Mouse (Mus musculus) embryonic fibroblast, embryonic 13.5 days (primary cell): ENCODE data around the gene Ick.

Experiments
- CTCF ChIP-seq: IDR thresholded peaks from 2 replicates; pipeline ENCODE4 v1.5.1; 2011; ENCODE audit warnings: mild to moderate bottlenecking, control low read depth, low read length, moderate library complexity, borderline replicate concordance; ENCODE audit not compliant: insufficient read depth
- POLR2A ChIP-seq: IDR thresholded peaks from 2 replicates; pipeline ENCODE4 v1.6.1; 2011; ENCODE audit warnings: low read depth, mild to moderate bottlenecking, control low read depth, low read length, moderate library complexity

- no peak for TF ChIP-seq CTCF
- TF ChIP-seq POLR2A = no peak
These were observed 48.2 kb downstream of the Ick start for GRCm38 (mm10) chr9:78157221-78157620.
